Mouse (Mus musculus) testis, adult 2 months (tissue): ENCODE results near the gene Tll1.

Experiments used
- CTCF ChIP-seq: fragments of 200-500 bp; IDR thresholded peaks from 2 replicates; pipeline ENCODE4 v1.5.1; 2012; ENCODE audit warnings: low read depth, mild to moderate bottlenecking, inconsistent platforms, low read length, moderate library complexity; ENCODE audit not compliant: control insufficient read depth, insufficient read depth, insufficient replicate concordance
- POLR2A ChIP-seq: fragments of 200-500 bp; IDR thresholded peaks from 2 replicates; pipeline ENCODE4 v1.6.1; 2012; ENCODE audit warnings: low read depth, mild to moderate bottlenecking, inconsistent platforms, low read length, moderate library complexity; ENCODE audit not compliant: control insufficient read depth

DNA sequence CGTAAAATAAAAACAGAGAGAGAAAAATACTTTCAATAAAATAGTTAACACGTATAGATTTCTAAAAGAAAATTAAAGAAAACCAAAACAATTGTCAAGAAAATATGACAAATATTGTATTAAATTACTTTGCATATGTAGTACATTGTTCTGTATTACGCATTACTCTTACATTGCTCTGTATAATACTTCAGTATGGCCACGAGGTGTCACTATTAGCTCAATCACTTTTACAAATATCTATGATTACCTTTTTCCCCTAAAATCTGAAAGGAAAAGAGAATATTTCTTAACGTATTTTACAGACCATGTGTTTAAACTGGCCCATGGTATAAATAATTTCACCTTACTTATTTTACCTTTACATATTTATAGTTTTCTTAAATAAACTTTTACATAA is 182.5 kb downstream of the Tll1 start:
- TF ChIP-seq POLR2A (no peak), CTCF (no peak)
